Mouse (Mus musculus) heart, embryonic 14.5 days (tissue): Measurements from ENCODE around the gene Adam12. TPM values are rescaled to one million over a fixed set of nuclear protein-coding genes. Genes with fewer than 3 reads are reported as not detected.

ENCODE experiments used
- ATAC-seq: fragments of 200-750 bp; cut with Nextera tagmentation; 2 replicates; pipeline ENCODE4 v1.8.0; 2017; ENCODE audit warnings: low read depth, moderate TSS enrichment; ENCODE audit not compliant: insufficient number of reproducible peaks, insufficient read depth, low FRiP score
- H3K27ac ChIP-seq, 2 experiments: fragments of 200-500 bp in 1 of 2; fragments of 300-500 bp in 1 of 2; sonication (generic) in 1 of 2; replicated peaks in 1 of 2; 2 replicates each; pipeline ENCODE4 v1.5.1; 2012 to 2014; ENCODE audit warnings: low read depth in 2 of 2, low read length in 2 of 2, control low read depth in 1 of 2, mild to moderate bottlenecking in 1 of 2, mixed read lengths in 1 of 2; ENCODE audit not compliant: control insufficient read depth in 1 of 2, insufficient read depth in 1 of 2
- H3K27me3 ChIP-seq: fragments of 300-500 bp; sonication (generic); 2 replicates; pipeline ENCODE4 v1.6.1; 2014; ENCODE audit warnings: mild to moderate bottlenecking, low read length, control low read depth; ENCODE audit not compliant: control insufficient read depth, insufficient read depth
- H3K36me3 ChIP-seq: fragments of 300-500 bp; sonication (generic); 2 replicates; pipeline ENCODE4 v1.6.1; 2014; ENCODE audit warnings: mild to moderate bottlenecking, control low read depth, low read length, mixed read lengths; ENCODE audit not compliant: control insufficient read depth, insufficient read depth
- H3K4me1 ChIP-seq, 2 experiments: fragments of 200-500 bp in 1 of 2; fragments of 300-500 bp in 1 of 2; sonication (generic) in 1 of 2; 2 replicates each; pipeline ENCODE4 v1.6.1; 2012 to 2014; ENCODE audit warnings: low read length in 2 of 2, control low read depth in 1 of 2, mixed read lengths in 1 of 2; ENCODE audit not compliant: control insufficient read depth in 2 of 2, insufficient read depth in 2 of 2
- H3K4me2 ChIP-seq: fragments of 300-500 bp; sonication (generic); 2 replicates; pipeline ENCODE4 v1.6.1; 2014; ENCODE audit warnings: mild to moderate bottlenecking, low read length
- H3K4me3 ChIP-seq, 2 experiments: fragments of 200-500 bp in 1 of 2; fragments of 300-500 bp in 1 of 2; sonication (generic) in 1 of 2; 2 replicates each; pipeline ENCODE4 v1.5.1; 2012 to 2014; ENCODE audit warnings: low read length in 2 of 2, mild to moderate bottlenecking in 2 of 2, control low read depth in 1 of 2, low read depth in 1 of 2, moderate library complexity in 1 of 2; ENCODE audit not compliant: control insufficient read depth in 1 of 2, insufficient read depth in 1 of 2
- H3K9ac ChIP-seq: fragments of 300-500 bp; sonication (generic); 2 replicates; pipeline ENCODE4 v1.6.1; 2014; ENCODE audit warnings: mild to moderate bottlenecking, low read length
- H3K9me3 ChIP-seq: fragments of 300-500 bp; sonication (generic); 2 replicates; pipeline ENCODE4 v1.6.1; 2016; ENCODE audit warnings: low read length, control low read depth; ENCODE audit not compliant: control insufficient read depth
- WGBS: fragments of 180-500 bp; shearing (Covaris S2); extraction: QIAGEN DNeasy Blood & Tissue Kit; methylation state at CpG from one replicate; pipeline ENCODE4 v1.1.7; 2014; 5-methylcytosine and 5-hydroxymethylcytosine counted together
- polyA plus RNA-seq: library from polyadenylated mRNA; unstranded; fragments of >200 nt; fragmentation: Nextera tagmentation; extraction: Ambion mirVana; gene quantifications from 2 replicates; pipeline ENCODE4 v1.2.1, GENCODE M21; 2014

Gene Adam12
- polyA plus RNA-seq, 1 experiment from 2014 or later, result 7.3 TPM

- Histone ChIP-seq H3K9ac (no peak overlapping the region), H3K9me3 (no peaks in the 10 kb centered on the region), H3K4me2 (no peak overlapping the region), H3K27ac (no peak overlapping the region), H3K27me3 (no peaks in the 10 kb centered on the region), H3K36me3 (no peaks in the 10 kb centered on the region), H3K4me3 (no peak overlapping the region), H3K4me1 (peaks cover 0 to 5% of the 10 kb centered on the region in 2 experiments; a peak in 1 of 4 replicates)
- ATAC-seq, result no peak
- WGBS, result 77% methylated on average over 9 of the region's 9 CpGs
These were observed 61.6 kb downstream of the Adam12 start for GRCm38 (mm10) chr7:134170180-134170910.

- H3K4me1 ChIP-seq, result peaks cover 0 to 5% of the 10 kb centered on the region in 2 experiments; a peak in 1 of 4 replicates
- H3K9ac ChIP-seq, result no peak overlapping the region
- no peak for ATAC-seq
- H3K4me3 ChIP-seq, result no peak overlapping the region
- H3K36me3 ChIP-seq, result no peaks in the 10 kb centered on the region
- no peaks in the 10 kb centered on the region for H3K9me3 ChIP-seq
- WGBS, result 85% methylated on average over 2 of the region's 2 CpGs
- no peak overlapping the region for H3K4me2 ChIP-seq
- no peak overlapping the region for H3K27ac ChIP-seq
- H3K27me3 ChIP-seq, result no peaks in the 10 kb centered on the region
These were observed 62.2 kb downstream of the Adam12 start for GRCm38 (mm10) chr7:134169780-134170179.

GRCm38 (mm10) chr7:134167586-134167985 lies 64.4 kb downstream of the Adam12 start:
- ATAC-seq, result no peak
- peaks cover 3 to 5% of the 10 kb centered on the region in 2 experiments; a peak in 2 of 4 replicates for H3K4me1 ChIP-seq
- no peak overlapping the region for H3K9ac ChIP-seq
- H3K4me3 ChIP-seq, result no peak overlapping the region
- H3K27me3 ChIP-seq, result no peaks in the 10 kb centered on the region
- H3K27ac ChIP-seq, result no peak overlapping the region
- no peak overlapping the region for H3K4me2 ChIP-seq
- no peaks in the 10 kb centered on the region for H3K9me3 ChIP-seq
- 30% methylated on average over 3 of the region's 3 CpGs for WGBS
- H3K36me3 ChIP-seq, result no peaks in the 10 kb centered on the region

GRCm38 (mm10) chr7:134163751-134164150 lies 68.2 kb downstream of the Adam12 start:
- WGBS, result 96% methylated on average over 2 of the region's 2 CpGs
- Histone ChIP-seq H3K4me3 (no peak overlapping the region), H3K4me1 (peaks cover 3 to 5% of the 10 kb centered on the region in 2 experiments; a peak in 2 of 4 replicates), H3K9ac (no peak overlapping the region), H3K4me2 (no peak overlapping the region), H3K9me3 (no peaks in the 10 kb centered on the region), H3K27ac (no peak overlapping the region), H3K27me3 (no peaks in the 10 kb centered on the region), H3K36me3 (no peaks in the 10 kb centered on the region)
- ATAC-seq, result no peak

- 0 out of 2 replicates have a peak, but pooled peaks have one; percentile 54 for ATAC-seq
- H3K9me3 ChIP-seq, result no peaks in the 10 kb centered on the region
These were observed 69.1 kb downstream of the Adam12 start for GRCm38 (mm10) chr7:134162886-134163285.

GRCm38 (mm10) chr7:134159608-134160007 lies 72.3 kb downstream of the Adam12 start:
- Histone ChIP-seq H3K4me1 (peaks cover 0 to 3% of the 10 kb centered on the region in 2 experiments; a peak in 1 of 4 replicates), H3K9ac (no peak overlapping the region), H3K27me3 (no peaks in the 10 kb centered on the region), H3K4me3 (no peak overlapping the region), H3K9me3 (no peaks in the 10 kb centered on the region), H3K27ac (no peak overlapping the region), H3K36me3 (no peaks in the 10 kb centered on the region), H3K4me2 (no peak overlapping the region)
- WGBS, result 58% methylated on average over 7 of the region's 7 CpGs
- no peak for ATAC-seq

More at GRCm38 (mm10) chr7:134162886-134163285, 69.1 kb downstream of the Adam12 start:
- no peaks in the 10 kb centered on the region for H3K27me3 ChIP-seq
- WGBS, result 40% methylated on average over 6 of the region's 6 CpGs
- peaks cover 3 to 5% of the 10 kb centered on the region in 2 experiments; a peak in 2 of 4 replicates for H3K4me1 ChIP-seq
- H3K9ac ChIP-seq, result no peak overlapping the region
- H3K27ac ChIP-seq, result no peak overlapping the region
- no peaks in the 10 kb centered on the region for H3K36me3 ChIP-seq
- H3K4me3 ChIP-seq, result no peak overlapping the region
- H3K4me2 ChIP-seq, result no peak overlapping the region

- H3K4me2 ChIP-seq, result no peak overlapping the region
- no peak overlapping the region for H3K4me3 ChIP-seq
- no peak overlapping the region for H3K27ac ChIP-seq
- H3K36me3 ChIP-seq, result no peaks in the 10 kb centered on the region
- H3K9ac ChIP-seq, result no peak overlapping the region
- H3K9me3 ChIP-seq, result no peaks in the 10 kb centered on the region
- WGBS, result 75% methylated on average over 4 of the region's 4 CpGs
- peaks cover 2 to 4% of the 10 kb centered on the region in 2 experiments; a peak in 2 of 4 replicates for H3K4me1 ChIP-seq
- no peak for ATAC-seq
- no peaks in the 10 kb centered on the region for H3K27me3 ChIP-seq
These were observed 80.6 kb downstream of the Adam12 start for GRCm38 (mm10) chr7:134151330-134151729.
